Mouse (Mus musculus) brain, embryonic 14.5 days (tissue): ENCODE measurements around the gene Lypd3.

ENCODE experiments used
- CTCF ChIP-seq: fragments of 200-500 bp; IDR thresholded peaks from 2 replicates; pipeline ENCODE4 v1.5.1; 2012; ENCODE audit warnings: inconsistent platforms, mild to moderate bottlenecking, moderate library complexity, borderline replicate concordance; ENCODE audit not compliant: insufficient read depth, insufficient read length; ENCODE audit errors: extremely low read depth
- POLR2A ChIP-seq: fragments of 200-500 bp; IDR thresholded peaks from 2 replicates; pipeline ENCODE4 v1.6.1; 2012; ENCODE audit warnings: mild to moderate bottlenecking, inconsistent platforms, borderline replicate concordance; ENCODE audit not compliant: poor library complexity, insufficient read depth, insufficient read length, severe bottlenecking; ENCODE audit errors: extremely low read depth

- TF ChIP-seq CTCF (peak; percentile 89), POLR2A (no peak)
Measured at GRCm38 (mm10) chr7:24653681-24654080, 17.3 kb downstream of the Lypd3 start.
